Mouse (Mus musculus) midbrain, postnatal 0 days (tissue): Measurements from ENCODE around the gene Spag17. TPM values are rescaled to one million over a fixed set of nuclear protein-coding genes. Genes with fewer than 3 reads are reported as not detected.
A peak's percentile ranks its signal among the peaks of the same experiment; 100 is the strongest.

ENCODE experiments used
- ATAC-seq: fragments of 200-750 bp; cut with Nextera tagmentation; 2 replicates; pipeline ENCODE4 v1.8.0; 2017; ENCODE audit warnings: moderate number of reproducible peaks, mild to moderate bottlenecking, moderate TSS enrichment, moderate library complexity; ENCODE audit not compliant: low FRiP score
- DNase-seq: peaks from one replicate; pipeline ENCODE4 v3.0.0-alpha.2; 2015; ENCODE audit warnings: low spot score
- H3K27ac ChIP-seq: fragments of 300-500 bp; sonication (generic); 2 replicates; pipeline ENCODE4 v1.5.1; 2014; ENCODE audit warnings: low read depth, mild to moderate bottlenecking, low read length, mixed read lengths
- H3K27me3 ChIP-seq: fragments of 300-500 bp; sonication (generic); 2 replicates; pipeline ENCODE4 v1.6.1; 2014; ENCODE audit warnings: low read length, control low read depth, mixed read lengths; ENCODE audit not compliant: insufficient read depth
- H3K36me3 ChIP-seq: fragments of 300-500 bp; sonication (generic); 2 replicates; pipeline ENCODE4 v1.6.1; 2014; ENCODE audit warnings: low read length, control low read depth, mixed read lengths; ENCODE audit not compliant: insufficient read depth
- H3K4me1 ChIP-seq: fragments of 300-500 bp; sonication (generic); 2 replicates; pipeline ENCODE4 v1.6.1; 2014; ENCODE audit warnings: mild to moderate bottlenecking, control low read depth, antibody characterized with exemption, low read length, mixed read lengths; ENCODE audit not compliant: insufficient read depth
- H3K4me2 ChIP-seq: fragments of 300-500 bp; sonication (generic); 2 replicates; pipeline ENCODE4 v1.6.1; 2014; ENCODE audit warnings: low read depth, mild to moderate bottlenecking, low read length, mixed read lengths; ENCODE audit not compliant: poor library complexity, severe bottlenecking
- H3K4me3 ChIP-seq: fragments of 300-500 bp; sonication (generic); 2 replicates; pipeline ENCODE4 v1.5.1; 2014; ENCODE audit warnings: low read depth, mild to moderate bottlenecking, low read length, moderate library complexity
- H3K9ac ChIP-seq: fragments of 300-500 bp; sonication (generic); replicated peaks from 2 replicates; pipeline ENCODE4 v1.6.1; 2014; ENCODE audit warnings: mild to moderate bottlenecking, low read length, moderate library complexity, mixed read lengths; ENCODE audit not compliant: poor library complexity, severe bottlenecking
- H3K9me3 ChIP-seq: fragments of 300-500 bp; sonication (generic); 2 replicates; pipeline ENCODE4 v1.6.1; 2016; ENCODE audit warnings: low read length, control low read depth
- CTCF ChIP-seq: IDR thresholded peaks from 2 replicates; pipeline ENCODE4 v1.5.1; 2016; ENCODE audit warnings: antibody characterized with exemption, mild to moderate bottlenecking
- WGBS: fragments of 180-500 bp; shearing (Covaris S2); extraction: QIAGEN DNeasy Blood & Tissue Kit; methylation state at CpG from one replicate; pipeline ENCODE4 v1.1.7; 2014; 5-methylcytosine and 5-hydroxymethylcytosine counted together
- polyA plus RNA-seq: library from polyadenylated mRNA; unstranded; fragments of >200 nt; fragmentation: Nextera tagmentation; extraction: Ambion mirVana; gene quantifications from 2 replicates; pipeline ENCODE4 v1.2.1, GENCODE M21; 2015
- total RNA-seq: library from RNA; depleted of rRNA; stranded (reverse); fragments of >200 nt; gene quantifications from 2 replicates; pipeline ENCODE4 v1.2.3, GENCODE M21; 2014

The Spag17 gene
- total and polyA plus RNA-seq, 2 experiments from 2014 or later = 0.22 to 0.80 TPM

DNA sequence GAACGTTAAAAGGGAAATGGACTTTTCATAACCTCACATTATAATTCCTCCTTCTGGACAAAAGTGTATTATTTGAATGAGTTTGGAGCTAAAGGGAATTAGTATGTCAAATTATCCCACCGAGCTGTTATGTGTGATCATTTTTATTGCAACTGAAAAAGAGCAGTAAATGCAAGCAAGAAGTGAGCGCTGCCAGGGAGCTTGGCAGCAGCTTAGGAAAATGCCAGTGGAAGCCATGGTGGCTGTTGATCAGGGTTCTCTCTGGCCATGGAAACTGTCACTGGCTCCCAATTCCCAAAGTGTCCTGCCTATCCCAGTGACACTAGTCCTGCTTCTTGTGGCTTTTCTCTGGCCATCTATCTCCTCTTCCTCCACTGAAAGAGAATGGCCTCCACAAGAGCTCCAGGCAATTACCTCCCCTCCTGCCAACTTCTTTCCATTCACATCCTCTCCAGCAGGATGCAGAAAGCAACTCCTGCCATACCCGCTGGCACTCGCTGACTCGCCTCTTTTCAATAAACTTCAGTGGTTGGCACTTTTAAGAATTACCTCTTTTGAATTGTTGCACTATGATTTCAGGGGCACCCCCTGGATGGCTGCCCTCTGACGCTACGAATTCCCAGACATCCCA, 28.7 kb downstream of the Spag17 start:
- DNase-seq = peak; percentile 55
- no peak overlapping the region for H3K4me3 ChIP-seq
- 76% methylated on average over 8 of the region's 8 CpGs for WGBS
- no peaks in the 10 kb centered on the region for H3K36me3 ChIP-seq
- H3K27ac ChIP-seq = no peak overlapping the region
- ATAC-seq = no peak
- H3K4me2 ChIP-seq = no peak overlapping the region
- no peaks in the 10 kb centered on the region for H3K4me1 ChIP-seq
- no peak overlapping the region for H3K9ac ChIP-seq
- H3K27me3 ChIP-seq = no peaks in the 10 kb centered on the region
- no peak for TF ChIP-seq CTCF
- H3K9me3 ChIP-seq = 0 out of 2 replicates have a peak, but pooled peaks cover 1% of the 10 kb centered on the region

DNA sequence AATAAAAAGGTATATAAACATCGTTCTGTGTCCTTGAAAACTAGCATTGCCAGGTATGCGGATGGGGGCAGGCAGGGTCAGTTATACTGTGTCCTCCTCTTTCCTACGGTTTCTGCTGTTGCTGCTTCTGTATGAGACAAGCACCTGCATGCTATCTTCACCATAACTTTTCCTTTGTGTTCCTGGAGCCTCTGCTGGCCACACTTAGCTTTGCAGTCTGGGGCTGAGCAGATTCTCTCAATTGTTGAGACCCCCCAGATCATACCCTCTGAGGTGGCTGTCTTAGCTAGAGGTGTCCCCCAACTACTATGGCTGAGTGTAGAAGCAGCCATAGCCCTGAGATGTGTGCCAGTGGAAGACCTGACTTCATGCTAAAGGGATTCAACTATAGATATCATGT, 37.7 kb downstream of the Spag17 start:
- H3K9me3 ChIP-seq = no peaks in the 10 kb centered on the region
- ATAC-seq = no peak
- peak; percentile 12 for DNase-seq
- no peak overlapping the region for H3K9ac ChIP-seq
- peak; percentile 51 for TF ChIP-seq CTCF
- H3K4me2 ChIP-seq = no peak overlapping the region
- WGBS = 89% methylated on average over 3 of the region's 3 CpGs
- no peaks in the 10 kb centered on the region for H3K4me1 ChIP-seq
- H3K27ac ChIP-seq = no peak overlapping the region
- H3K27me3 ChIP-seq = no peaks in the 10 kb centered on the region
- no peak overlapping the region for H3K4me3 ChIP-seq
- H3K36me3 ChIP-seq = no peaks in the 10 kb centered on the region

DNA sequence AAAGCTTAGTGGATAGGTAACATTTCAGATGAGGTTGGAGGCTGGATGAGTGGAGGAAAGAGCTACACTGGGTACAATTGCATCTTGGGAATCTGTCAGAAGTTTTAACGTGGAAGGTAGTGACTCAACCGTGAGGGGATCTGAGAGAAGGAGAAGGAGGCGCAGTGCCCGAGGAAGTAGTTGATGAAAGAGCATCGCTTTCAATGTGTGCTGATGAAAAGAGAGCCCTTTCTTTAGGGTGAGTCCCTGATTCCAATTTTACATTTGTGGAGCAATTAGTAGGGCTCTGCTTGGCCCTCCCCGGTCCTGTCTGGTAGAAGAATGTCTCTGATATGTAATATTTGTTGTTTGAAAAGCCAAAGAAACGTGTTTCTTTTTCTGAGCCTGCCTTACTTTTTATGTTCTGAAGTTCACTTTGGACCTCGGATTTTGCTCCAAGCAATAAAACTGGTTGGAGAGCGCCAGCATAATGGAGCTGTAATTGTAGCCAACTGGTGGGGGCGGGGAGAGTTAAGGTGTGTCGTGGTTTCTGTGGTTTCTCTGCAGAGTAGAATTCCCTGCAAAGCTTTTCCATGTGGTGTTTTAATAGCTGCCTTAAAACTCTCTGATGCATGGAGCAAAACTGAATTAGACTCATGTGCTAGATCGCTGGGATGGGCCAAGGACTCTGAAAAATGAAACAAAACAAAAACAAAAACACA, 45.9 kb downstream of the Spag17 start:
- ATAC-seq (no peak), DNase-seq (no peak)
- H3K4me3 ChIP-seq = no peak overlapping the region
- no peaks in the 10 kb centered on the region for H3K9me3 ChIP-seq
- no peak overlapping the region for H3K4me2 ChIP-seq
- H3K27me3 ChIP-seq = no peaks in the 10 kb centered on the region
- H3K4me1 ChIP-seq = no peaks in the 10 kb centered on the region
- no peaks in the 10 kb centered on the region for H3K36me3 ChIP-seq
- TF ChIP-seq CTCF = no peak
- WGBS = 83% methylated on average over 12 of the region's 12 CpGs
- no peak overlapping the region for H3K27ac ChIP-seq
- H3K9ac ChIP-seq = no peak overlapping the region

GRCm38 (mm10) chr3:99936159-99936558, 51.0 kb downstream of the Spag17 start:
- no peak overlapping the region for H3K9ac ChIP-seq
- no peaks in the 10 kb centered on the region for H3K9me3 ChIP-seq
- TF ChIP-seq CTCF = peak; percentile 64
- whole genome bisulfite sequencing = 35% methylated on average over 1 of the region's 1 CpGs
- H3K4me3 ChIP-seq = no peak overlapping the region
- no peak overlapping the region for H3K27ac ChIP-seq
- H3K4me2 ChIP-seq = no peak overlapping the region
- H3K4me1 ChIP-seq = no peaks in the 10 kb centered on the region
- no peaks in the 10 kb centered on the region for H3K36me3 ChIP-seq
- peaks cover 4% of the 10 kb centered on the region for H3K27me3 ChIP-seq
- DNase-seq = no peak
- no peak for ATAC-seq

DNA sequence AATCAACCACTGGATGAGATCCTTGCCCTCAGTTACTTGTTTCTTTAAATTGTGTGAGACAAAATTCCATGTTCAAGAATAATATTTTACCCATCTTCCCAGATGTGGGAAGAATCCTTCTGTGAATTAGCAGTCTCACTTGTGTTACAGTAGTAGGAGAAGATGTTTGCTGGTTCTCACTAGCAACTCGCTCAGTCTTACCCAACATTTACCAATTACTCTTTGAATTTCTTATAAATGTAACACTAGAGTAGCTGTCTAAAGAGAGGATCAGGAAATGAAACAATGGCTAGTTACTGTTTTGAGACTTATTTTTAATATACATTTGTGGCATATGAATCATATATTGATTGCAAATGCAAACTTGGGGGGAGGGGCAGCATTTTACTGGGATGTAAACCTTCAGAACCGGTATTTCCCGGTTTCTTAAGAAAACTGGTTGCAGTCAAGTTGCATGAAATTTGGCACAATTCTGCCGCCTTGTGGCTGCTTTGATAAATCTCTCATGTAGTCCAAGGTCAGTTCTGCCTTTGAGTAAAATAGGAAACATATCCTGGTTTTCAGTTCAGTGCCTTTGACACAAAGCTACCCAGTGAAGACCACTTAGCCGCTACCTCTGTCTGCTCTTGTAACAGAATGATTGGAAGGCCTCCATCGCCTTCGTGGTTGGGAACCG, 53.5 kb downstream of the Spag17 start:
- H3K27me3 ChIP-seq = peaks cover 4% of the 10 kb centered on the region
- H3K9me3 ChIP-seq = no peaks in the 10 kb centered on the region
- 33% methylated on average over 8 of the region's 8 CpGs for WGBS
- TF ChIP-seq CTCF = peak; percentile 86
- H3K27ac ChIP-seq = no peak overlapping the region
- H3K9ac ChIP-seq = no peak overlapping the region
- no peak overlapping the region for H3K4me2 ChIP-seq
- ATAC-seq (peak; percentile 75), DNase-seq (peak; percentile 89)
- H3K4me1 ChIP-seq = no peaks in the 10 kb centered on the region
- H3K4me3 ChIP-seq = no peak overlapping the region
- H3K36me3 ChIP-seq = no peaks in the 10 kb centered on the region

DNA sequence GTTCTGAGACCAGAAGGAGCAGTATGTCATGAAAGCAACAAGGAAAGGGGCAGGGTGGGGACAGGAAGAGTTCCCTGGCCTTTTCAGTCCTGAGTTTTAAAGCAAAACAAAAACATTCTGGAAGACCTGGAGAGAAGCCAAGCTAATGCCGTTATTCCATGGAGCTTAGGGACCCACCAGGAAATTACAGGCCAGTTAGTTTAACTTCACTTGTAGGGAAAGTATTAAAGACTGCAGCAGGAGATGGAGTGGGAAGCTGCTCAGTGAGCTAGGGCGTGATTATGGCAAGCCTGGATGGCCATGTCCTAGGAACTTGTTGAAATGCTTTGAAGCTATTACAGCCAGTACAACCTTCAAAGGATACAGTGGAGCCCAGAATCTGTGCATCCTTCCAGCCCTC, 60.0 kb downstream of the Spag17 start:
- Histone ChIP-seq H3K4me3 (no peak overlapping the region), H3K27ac (no peak overlapping the region), H3K36me3 (no peaks in the 10 kb centered on the region), H3K4me1 (no peaks in the 10 kb centered on the region), H3K9ac (no peak overlapping the region), H3K27me3 (no peaks in the 10 kb centered on the region), H3K4me2 (no peak overlapping the region), H3K9me3 (no peaks in the 10 kb centered on the region)
- ATAC-seq (no peak), DNase-seq (no peak)
- no peak for TF ChIP-seq CTCF
- WGBS = 41% methylated on average over 2 of the region's 2 CpGs
